Mouse (Mus musculus) stomach, postnatal 0 days (tissue): ENCODE results near the gene Smlr1. TPM values are rescaled to one million over a fixed set of nuclear protein-coding genes. Genes with fewer than 3 reads are reported as not detected.
A peak's percentile ranks its signal among the peaks of the same experiment; 100 is the strongest.

Experiments used
- ATAC-seq: fragments of 200-750 bp; cut with Nextera tagmentation; 2 replicates; pipeline ENCODE4 v1.8.0; 2017; ENCODE audit not compliant: low FRiP score, low TSS enrichment
- DNase-seq: peaks from one replicate; pipeline ENCODE4 v3.0.0-alpha.2; 2016; ENCODE audit warnings: low spot score
- H3K27ac ChIP-seq: fragments of 300-500 bp; sonication (generic); replicated peaks from 2 replicates; pipeline ENCODE4 v1.5.1; 2014; ENCODE audit warnings: mild to moderate bottlenecking, control low read depth
- H3K27me3 ChIP-seq: fragments of 300-500 bp; sonication (generic); 2 replicates; pipeline ENCODE4 v1.6.1; 2014; ENCODE audit warnings: low read length; ENCODE audit not compliant: control insufficient read depth, insufficient read depth
- H3K36me3 ChIP-seq: fragments of 300-500 bp; sonication (generic); 2 replicates; pipeline ENCODE4 v1.6.1; 2014; ENCODE audit warnings: low read length, mixed read lengths; ENCODE audit not compliant: control insufficient read depth, insufficient read depth
- H3K4me1 ChIP-seq: fragments of 300-500 bp; sonication (generic); replicated peaks from 2 replicates; pipeline ENCODE4 v1.6.1; 2014; ENCODE audit warnings: antibody characterized with exemption; ENCODE audit not compliant: control insufficient read depth, insufficient read depth
- H3K4me2 ChIP-seq: fragments of 300-500 bp; sonication (generic); replicated peaks from 2 replicates; pipeline ENCODE4 v1.6.1; 2014; ENCODE audit warnings: low read depth, mild to moderate bottlenecking, control low read depth, moderate library complexity
- H3K4me3 ChIP-seq: fragments of 300-500 bp; sonication (generic); 2 replicates; pipeline ENCODE4 v1.5.1; 2014; ENCODE audit warnings: low read depth, low read length, control low read depth
- H3K9ac ChIP-seq: fragments of 300-500 bp; sonication (generic); 2 replicates; pipeline ENCODE4 v1.6.1; 2014; ENCODE audit warnings: mild to moderate bottlenecking, low read length, control low read depth, mixed read lengths
- H3K9me3 ChIP-seq: fragments of 300-500 bp; sonication (generic); 2 replicates; pipeline ENCODE4 v1.6.1; 2016; ENCODE audit warnings: low read length; ENCODE audit not compliant: control insufficient read depth
- CTCF ChIP-seq: IDR thresholded peaks from 2 replicates; pipeline ENCODE4 v1.5.1; 2016; ENCODE audit warnings: antibody characterized with exemption, low read depth, mild to moderate bottlenecking, moderate library complexity
- EP300 ChIP-seq: optimal IDR thresholded peaks from 2 replicates; pipeline ENCODE3; 2016; ENCODE audit warnings: antibody characterized with exemption
- WGBS: fragments of 180-500 bp; shearing (Covaris S2); extraction: QIAGEN DNeasy Blood & Tissue Kit; methylation state at CpG from one replicate; pipeline ENCODE4 v1.1.7; 2014; 5-methylcytosine and 5-hydroxymethylcytosine counted together
- polyA plus RNA-seq: library from polyadenylated mRNA; unstranded; fragments of >200 nt; fragmentation: Nextera tagmentation; extraction: Ambion mirVana; gene quantifications from 2 replicates; pipeline ENCODE4 v1.2.1, GENCODE M21; 2015

Gene Smlr1
- polyA plus RNA-seq, 1 experiment from 2014 or later, result 0.24 TPM

DNA sequence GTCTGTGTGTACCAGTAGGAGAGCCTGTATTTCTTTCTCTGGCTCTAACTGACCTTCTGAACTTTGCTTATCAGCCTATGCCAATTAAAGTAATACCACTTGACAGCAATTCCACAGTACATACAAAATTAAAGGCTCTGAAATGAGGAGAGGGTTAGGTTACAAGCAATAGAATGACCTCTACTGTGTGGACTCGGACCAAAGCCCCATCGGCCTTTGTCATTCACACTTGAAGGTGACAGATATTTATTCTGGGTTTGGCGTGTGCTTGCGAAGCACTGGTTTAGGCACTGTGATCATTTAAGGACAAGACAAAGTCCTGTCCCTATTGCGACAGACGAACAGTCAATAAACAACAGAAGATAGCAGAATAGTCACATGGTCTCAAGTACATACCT, 3.7 kb upstream of the Smlr1 start:
- ATAC-seq, result no peak
- WGBS, result 62% methylated on average over 6 of the region's 6 CpGs
- no peak overlapping the region for H3K4me2 ChIP-seq

GRCm38 (mm10) chr10:25539146-25539770, 3.2 kb upstream of the Smlr1 start:
- no peak for ATAC-seq
- TF ChIP-seq CTCF (peak; percentile 65), EP300 (no peak)

More for the DNA sequence above, 3.7 kb upstream of the Smlr1 start:
- Histone ChIP-seq H3K4me1 (no peaks in the 10 kb centered on the region), H3K27ac (no peak overlapping the region), H3K27me3 (no peaks in the 10 kb centered on the region), H3K9me3 (no peaks in the 10 kb centered on the region), H3K4me3 (no peak overlapping the region), H3K36me3 (no peaks in the 10 kb centered on the region), H3K9ac (no peak overlapping the region)
- TF ChIP-seq EP300, result no peak
- TF ChIP-seq CTCF, result no peak
- DNase-seq, result no peak

GRCm38 (mm10) chr10:25538738-25539137, 2.7 kb upstream of the Smlr1 start:
- ATAC-seq, result no peak
- Histone ChIP-seq H3K9me3 (no peaks in the 10 kb centered on the region), H3K27ac (no peak overlapping the region)

More at GRCm38 (mm10) chr10:25539146-25539770, 3.2 kb upstream of the Smlr1 start:
- H3K9me3 ChIP-seq, result no peaks in the 10 kb centered on the region
- 59% methylated on average over 4 of the region's 4 CpGs for WGBS
- H3K4me3 ChIP-seq, result no peak overlapping the region
- H3K4me2 ChIP-seq, result no peak overlapping the region
- no peaks in the 10 kb centered on the region for H3K36me3 ChIP-seq
- no peak for DNase-seq
- no peaks in the 10 kb centered on the region for H3K27me3 ChIP-seq
- H3K9ac ChIP-seq, result no peak overlapping the region
- no peaks in the 10 kb centered on the region for H3K4me1 ChIP-seq
- no peak overlapping the region for H3K27ac ChIP-seq

GRCm38 (mm10) chr10:25536621-25537020, 554 bp upstream of the Smlr1 start:
- no peak overlapping the region for H3K27ac ChIP-seq
- H3K4me2 ChIP-seq, result no peak overlapping the region
- 93% methylated on average over 6 of the region's 6 CpGs for WGBS
- H3K4me1 ChIP-seq, result no peaks in the 10 kb centered on the region
- no peaks in the 10 kb centered on the region for H3K27me3 ChIP-seq
- ATAC-seq (no peak), DNase-seq (no peak)
- no peak for TF ChIP-seq EP300
- TF ChIP-seq CTCF, result no peak
- H3K9ac ChIP-seq, result no peak overlapping the region
- no peaks in the 10 kb centered on the region for H3K36me3 ChIP-seq
- no peak overlapping the region for H3K4me3 ChIP-seq
- H3K9me3 ChIP-seq, result no peaks in the 10 kb centered on the region

More at GRCm38 (mm10) chr10:25538738-25539137, 2.7 kb upstream of the Smlr1 start:
- TF ChIP-seq EP300, result no peak
- no peak for TF ChIP-seq CTCF
- DNase-seq, result no peak
- no peak overlapping the region for H3K4me2 ChIP-seq
- no peak overlapping the region for H3K4me3 ChIP-seq
- H3K9ac ChIP-seq, result no peak overlapping the region
- H3K36me3 ChIP-seq, result no peaks in the 10 kb centered on the region
- H3K27me3 ChIP-seq, result no peaks in the 10 kb centered on the region
- H3K4me1 ChIP-seq, result no peaks in the 10 kb centered on the region
- 71% methylated on average over 1 of the region's 1 CpGs for WGBS

DNA sequence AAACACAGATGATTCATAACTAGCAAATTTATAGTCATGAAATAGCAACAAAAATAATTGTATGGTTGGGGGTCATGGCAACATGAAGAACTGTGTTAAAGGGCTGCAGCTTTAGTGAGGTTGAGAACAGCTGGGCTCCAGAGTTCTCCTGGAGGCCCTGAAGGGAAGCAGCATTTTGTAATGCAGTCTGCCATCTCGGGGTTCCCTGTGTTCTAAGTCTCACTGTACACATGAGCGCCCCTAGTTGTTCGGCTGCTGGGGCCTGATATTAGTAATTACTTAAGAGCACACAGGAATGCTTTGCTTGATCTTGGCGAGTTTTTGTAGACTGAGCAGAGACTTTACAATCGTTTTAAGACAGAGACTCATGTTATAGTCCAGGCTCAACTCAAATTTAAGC, 1.6 kb downstream of the Smlr1 start:
- no peak for TF ChIP-seq EP300
- no peak for TF ChIP-seq CTCF
- H3K36me3 ChIP-seq, result no peaks in the 10 kb centered on the region
- H3K4me1 ChIP-seq, result no peaks in the 10 kb centered on the region
- no peaks in the 10 kb centered on the region for H3K9me3 ChIP-seq
- ATAC-seq (no peak), DNase-seq (no peak)
- no peak overlapping the region for H3K27ac ChIP-seq
- H3K4me3 ChIP-seq, result no peak overlapping the region
- no peak overlapping the region for H3K9ac ChIP-seq
- no peak overlapping the region for H3K4me2 ChIP-seq
- 82% methylated on average over 5 of the region's 5 CpGs for WGBS
- no peaks in the 10 kb centered on the region for H3K27me3 ChIP-seq

DNA sequence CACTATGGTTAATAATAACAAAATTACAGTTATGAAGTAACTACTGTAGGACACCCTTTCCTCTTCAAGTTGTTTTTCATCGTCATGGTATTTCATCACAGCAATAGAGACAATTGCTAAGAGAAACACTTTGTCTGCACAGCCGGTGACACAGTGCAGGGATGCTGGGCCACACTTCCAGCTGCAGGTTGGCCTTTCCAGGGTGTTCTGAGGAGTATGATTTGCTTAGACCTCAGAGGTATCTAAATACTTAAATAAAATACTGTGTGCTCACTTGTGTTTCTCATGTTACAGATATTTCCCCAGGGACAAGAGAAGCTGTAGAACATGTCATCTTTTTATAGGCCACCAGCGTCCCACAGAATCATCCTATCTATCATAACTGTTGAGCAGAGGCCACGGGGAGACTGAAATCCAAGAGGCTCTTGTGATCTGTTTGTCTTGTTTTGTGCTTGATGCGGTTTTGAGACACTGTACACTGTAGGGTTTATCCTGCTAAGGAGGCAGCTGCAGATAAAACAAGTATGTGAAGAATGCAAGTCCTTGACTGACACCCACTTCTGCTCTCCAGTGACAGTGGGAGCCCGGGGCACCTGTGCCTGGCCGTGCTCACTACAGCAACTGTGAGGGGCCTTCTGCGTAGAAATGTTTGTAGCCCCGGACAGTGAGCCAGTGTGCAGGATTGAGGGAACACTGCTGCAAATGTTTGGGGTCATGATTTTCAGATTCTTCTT, 2.4 kb downstream of the Smlr1 start:
- Histone ChIP-seq H3K4me2 (no peak overlapping the region), H3K9ac (no peak overlapping the region), H3K36me3 (no peaks in the 10 kb centered on the region), H3K27ac (no peak overlapping the region), H3K4me1 (no peaks in the 10 kb centered on the region), H3K9me3 (no peaks in the 10 kb centered on the region), H3K27me3 (no peaks in the 10 kb centered on the region), H3K4me3 (no peak overlapping the region)
- 61% methylated on average over 9 of the region's 9 CpGs for WGBS
- ATAC-seq, result no peak
- TF ChIP-seq EP300 (no peak), CTCF (no peak)
- no peak for DNase-seq
